Mouse (Mus musculus): ENCODE measurements at regions not wholly inside any gene's neighbourhood (a gene's known extent, or its start where the extent isn't known, plus 50 kb on each side); places are given as distances from the start of the nearest gene placed in this dataset.
"Not testable (repeated sequence)": the region's sequence is repeated elsewhere in the genome, so short reads cannot be mapped to it uniquely, and the experiment has no call there.

GRCm38 (mm10) chr9:82484341-82484740, 345.0 kb upstream of the Irak1bp1 start:
- DNase-seq (ENCODE audit: low read depth), result no peak

DNA sequence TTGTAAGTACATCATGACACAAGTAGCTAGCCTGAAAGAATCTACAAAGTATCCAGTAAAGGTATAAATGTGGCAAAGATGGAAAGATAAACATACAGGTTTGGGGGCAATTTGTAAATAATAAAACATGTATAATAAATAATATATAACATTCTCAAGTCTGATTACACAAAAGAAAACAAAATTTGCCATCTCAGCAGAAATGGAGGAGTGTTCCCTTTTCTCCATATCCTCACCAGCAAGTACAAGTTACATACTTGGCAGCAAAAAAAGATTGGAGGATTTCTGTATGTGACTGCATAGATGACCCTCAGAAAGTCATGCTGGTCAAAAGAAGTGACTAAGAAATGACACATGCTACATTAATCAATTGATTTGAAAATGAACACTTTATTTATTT, 335.9 kb upstream of the Irak1bp1 start:
- DNase-seq (ENCODE audit: low read depth), result no peak

- DNase-seq (ENCODE audit: low read depth), result no peak
These were observed 319.3 kb upstream of the Irak1bp1 start for GRCm38 (mm10) chr9:82510014-82510413.

GRCm38 (mm10) chr9:82518993-82519392, 310.3 kb upstream of the Irak1bp1 start:
- DNase-seq (ENCODE audit: low read depth), result no peak

GRCm38 (mm10) chr9:82527867-82528385, 301.4 kb upstream of the Irak1bp1 start:
- DNase-seq (ENCODE audit: low read depth), result no peak

DNA sequence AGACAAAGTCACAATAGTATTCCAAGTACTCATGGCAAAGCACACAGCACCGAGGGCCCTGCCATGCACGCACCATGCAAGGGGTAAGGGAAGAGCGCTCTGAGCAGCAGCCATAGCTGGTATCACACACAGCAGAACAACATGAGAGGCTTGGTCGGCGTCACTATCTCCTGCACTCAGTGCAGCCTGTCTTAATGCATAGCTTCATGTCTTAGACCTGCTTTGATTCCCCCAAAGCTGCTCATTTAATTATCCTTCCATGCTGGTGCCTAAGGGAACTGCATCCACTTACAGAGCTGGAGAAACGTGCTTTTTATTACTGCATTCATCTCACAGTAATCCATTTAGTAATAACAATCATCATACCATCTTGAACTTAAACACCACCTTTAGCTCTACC, 276.6 kb upstream of the Irak1bp1 start:
- no peak for DNase-seq (ENCODE audit: low read depth)

DNA sequence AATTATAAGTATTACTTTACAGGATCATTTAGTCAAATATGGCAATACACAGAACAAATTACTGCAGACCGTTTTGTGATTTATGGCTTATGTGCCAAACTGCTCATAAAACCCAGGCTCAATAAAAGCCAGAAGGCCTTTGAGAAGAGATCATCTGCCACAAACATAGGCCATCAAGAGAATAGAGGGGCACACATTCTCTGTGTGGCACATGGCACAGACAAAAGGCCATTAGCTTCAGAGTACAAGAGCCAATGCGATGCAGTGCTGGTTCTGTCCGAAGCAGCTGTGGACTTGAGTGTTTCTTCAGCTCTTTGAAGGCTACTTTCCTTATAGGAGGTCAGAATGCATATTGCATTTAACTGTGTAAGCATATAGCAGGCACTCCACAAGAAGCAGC, 276.1 kb upstream of the Irak1bp1 start:
- DNase-seq (ENCODE audit: low read depth), result no peak

DNA sequence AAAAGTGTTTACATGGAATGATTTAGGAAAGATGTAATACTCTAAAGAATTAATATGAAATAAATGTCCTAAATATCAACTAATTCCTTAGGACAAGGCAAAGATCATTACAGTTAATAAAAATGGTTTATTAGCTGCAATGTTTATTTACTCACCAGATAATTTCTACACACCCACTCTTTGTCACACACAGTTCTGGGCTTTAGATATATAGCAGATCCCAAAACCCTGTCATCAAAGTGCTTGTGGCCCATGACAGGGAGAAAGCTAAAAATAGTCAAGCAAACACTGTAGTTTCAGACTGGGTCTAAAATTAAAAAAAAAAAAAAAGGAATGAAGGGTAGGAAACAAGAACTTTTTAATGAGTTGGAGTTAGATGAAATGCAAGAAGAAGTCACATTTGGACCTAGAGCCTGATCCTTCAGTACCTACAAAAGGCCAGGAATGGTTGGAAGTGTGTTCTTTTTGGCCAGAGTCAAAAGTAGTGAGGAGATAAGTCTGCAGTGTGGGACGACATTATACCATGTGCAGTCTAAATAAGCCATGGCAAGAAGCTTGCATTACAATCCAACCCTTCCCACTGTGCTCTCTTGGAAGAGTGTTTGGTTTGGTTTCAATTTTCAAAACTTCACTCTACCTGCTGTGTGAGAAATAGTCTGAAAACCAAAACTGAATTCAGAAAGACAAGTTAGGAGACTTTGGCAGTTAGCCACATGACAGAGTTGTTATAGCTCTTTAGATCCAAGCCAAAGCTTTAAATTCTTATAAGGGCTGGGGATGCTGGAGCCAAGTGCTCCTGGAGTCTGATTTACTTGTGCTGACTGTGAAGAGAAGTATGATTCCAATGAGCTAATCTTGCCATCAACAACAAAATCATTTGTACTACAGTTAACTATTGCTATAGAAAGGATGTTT, 266.5 kb upstream of the Irak1bp1 start:
- no peak for DNase-seq (ENCODE audit: low read depth)

GRCm38 (mm10) chr9:82581373-82582018, 247.8 kb upstream of the Irak1bp1 start:
- DNase-seq (ENCODE audit: low read depth), result no peak

DNA sequence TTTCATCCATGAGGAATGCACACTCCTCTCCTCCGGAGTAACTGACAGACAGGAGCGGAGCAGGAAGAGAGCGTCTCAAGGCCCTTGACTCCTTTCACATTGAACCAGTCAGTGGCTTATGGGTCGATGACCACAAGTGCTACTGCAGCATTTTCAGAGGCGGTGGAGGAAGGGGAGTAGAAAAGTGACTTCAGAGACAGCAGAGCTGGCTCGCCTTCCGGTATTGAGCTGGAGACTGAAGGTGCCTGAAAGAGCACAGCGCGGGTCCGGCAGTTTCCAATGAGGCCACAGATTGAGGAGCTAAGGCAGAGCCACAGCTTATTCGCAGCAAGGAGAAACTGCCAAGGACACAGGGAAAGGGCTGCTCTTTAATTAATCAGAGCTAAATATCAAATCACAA, 220.2 kb upstream of the Irak1bp1 start:
- no peak for DNase-seq (ENCODE audit: low read depth)

DNA sequence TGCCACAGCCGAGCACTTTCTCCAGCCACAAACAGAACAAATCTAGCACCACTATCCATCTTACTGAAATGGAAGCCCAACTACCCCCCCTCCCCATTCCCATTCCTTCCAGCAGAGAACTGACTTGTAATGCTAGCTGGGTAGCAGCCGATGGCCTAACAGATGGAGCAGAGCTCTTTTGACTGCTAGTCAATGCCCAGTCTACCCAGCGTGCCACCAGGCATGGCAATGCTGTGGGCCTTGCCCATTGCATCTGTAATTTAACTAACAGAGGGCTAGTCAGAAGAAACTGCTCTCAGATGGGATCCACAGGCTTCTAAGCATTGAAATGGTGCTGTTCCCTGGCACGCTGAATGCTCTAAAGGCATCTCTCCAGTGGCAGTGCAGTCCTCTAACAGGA, 219.4 kb upstream of the Irak1bp1 start:
- no peak for DNase-seq (ENCODE audit: low read depth)

GRCm38 (mm10) chr9:82612526-82612925, 216.8 kb upstream of the Irak1bp1 start:
- no peak for DNase-seq (ENCODE audit: low read depth)

DNA sequence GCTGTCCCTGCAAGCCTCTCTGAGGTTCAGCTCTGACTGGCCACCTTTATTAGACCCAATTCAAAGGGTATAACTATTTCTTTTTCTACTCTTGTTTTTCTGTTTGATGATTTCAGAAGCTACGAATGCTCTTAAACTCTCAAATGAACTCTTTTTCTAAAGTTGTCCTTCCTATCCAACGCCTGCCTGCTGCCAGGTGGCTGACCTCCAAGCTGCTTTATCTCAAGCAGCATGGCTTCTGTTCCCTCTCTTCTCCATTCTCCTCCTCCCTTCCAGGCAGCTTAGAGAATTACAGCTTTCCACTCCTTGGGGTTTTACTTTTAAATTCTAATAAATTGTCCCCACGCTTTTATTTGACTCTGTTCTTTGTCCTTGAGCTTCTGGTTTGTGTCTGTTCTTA, 196.9 kb upstream of the Irak1bp1 start:
- no peak for DNase-seq (ENCODE audit: low read depth)

DNA sequence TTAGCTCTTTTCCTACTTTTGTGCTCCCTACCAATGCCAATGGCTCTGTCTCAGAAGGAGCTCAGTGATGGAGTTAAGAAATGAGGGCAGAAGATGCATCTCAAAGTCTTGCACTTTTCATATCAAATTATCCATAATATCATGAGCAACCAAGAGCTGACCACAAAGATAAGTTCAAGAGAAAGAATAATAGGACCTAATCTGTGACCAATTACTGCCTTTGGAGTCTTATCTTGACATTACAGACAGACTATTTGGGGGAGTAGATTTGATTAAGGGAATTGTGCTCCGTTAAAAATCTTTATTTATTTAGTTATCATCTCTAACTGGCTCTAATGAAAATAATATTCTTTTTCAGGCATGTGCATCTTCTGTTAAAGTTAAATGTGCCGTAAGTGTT, 189.1 kb upstream of the Irak1bp1 start:
- DNase-seq (ENCODE audit: low read depth), result no peak

DNA sequence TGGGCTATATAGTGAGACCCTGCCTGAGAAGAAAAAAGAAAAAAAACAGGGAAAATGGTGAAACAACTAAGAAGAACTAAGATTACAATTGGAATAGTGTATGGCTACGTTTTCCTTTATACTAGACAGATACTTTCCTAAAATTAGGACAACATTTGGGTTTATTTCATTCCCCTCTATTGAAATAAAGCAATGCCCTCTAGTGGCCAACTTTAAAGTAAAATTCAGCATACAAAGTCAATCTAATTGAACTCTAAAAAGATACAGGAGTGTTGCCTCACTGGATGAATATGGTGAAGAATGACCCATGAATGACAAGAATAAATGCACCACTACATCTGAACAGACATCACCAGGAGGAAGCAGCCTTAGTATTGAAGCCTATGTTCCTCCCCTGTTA, 185.4 kb upstream of the Irak1bp1 start:
- peak; percentile 1 for DNase-seq (ENCODE audit: low read depth)

- DNase-seq (ENCODE audit: low read depth), result not testable (repeated sequence)
These were observed 173.8 kb upstream of the Irak1bp1 start for GRCm38 (mm10) chr9:82655511-82655910.

DNA sequence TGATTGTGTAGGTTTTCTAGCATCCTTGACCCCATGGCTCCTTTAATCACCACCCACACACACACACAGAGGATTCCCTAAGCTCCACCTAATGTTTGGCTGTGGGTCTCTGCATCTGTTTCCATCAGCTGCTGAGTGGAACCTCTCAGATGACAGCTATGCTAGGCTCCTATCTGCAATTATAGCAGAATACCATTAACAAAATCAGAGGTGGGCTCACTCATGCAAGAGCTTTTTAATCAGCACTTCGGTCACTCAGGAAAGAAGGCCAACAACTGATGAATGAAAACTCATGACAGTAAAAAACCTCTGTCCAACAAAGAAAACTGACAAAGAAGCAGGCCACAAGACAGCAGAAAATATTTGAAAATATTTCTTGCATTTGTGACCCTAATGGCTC, 147.1 kb upstream of the Irak1bp1 start:
- DNase-seq (ENCODE audit: low read depth), result no peak

DNA sequence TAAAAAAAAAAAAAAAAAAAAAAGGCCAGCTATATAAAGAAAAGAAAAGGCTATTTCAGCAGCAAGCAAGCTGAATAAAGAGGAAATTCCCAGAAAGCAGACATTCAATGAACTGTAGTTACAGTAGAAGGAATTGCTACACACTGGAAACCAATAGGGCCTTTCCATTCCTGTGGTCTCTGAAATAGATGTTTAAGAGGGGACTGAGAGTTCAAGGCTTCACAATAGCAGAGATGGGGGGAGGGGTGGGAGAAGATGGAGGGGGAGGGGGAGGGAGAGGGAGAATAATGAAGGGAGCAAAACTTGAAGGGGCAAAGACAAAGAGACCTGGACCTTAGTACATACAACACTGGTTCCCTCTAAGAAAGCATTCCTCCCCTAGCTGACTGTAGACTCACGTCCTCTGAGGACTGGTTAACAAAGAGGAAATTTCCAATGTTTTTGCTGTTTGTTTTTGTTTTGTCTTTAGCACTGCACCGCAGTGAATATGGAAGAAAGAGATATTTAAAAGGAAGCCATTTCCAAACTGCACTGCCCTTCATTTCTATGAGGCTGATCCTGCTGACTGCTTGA, 119.8 kb upstream of the Irak1bp1 start:
- DNase-seq (ENCODE audit: low read depth), result no peak

- DNase-seq (ENCODE audit: low read depth), result no peak
These were observed 119.2 kb upstream of the Irak1bp1 start for GRCm38 (mm10) chr9:82709991-82710593.

DNA sequence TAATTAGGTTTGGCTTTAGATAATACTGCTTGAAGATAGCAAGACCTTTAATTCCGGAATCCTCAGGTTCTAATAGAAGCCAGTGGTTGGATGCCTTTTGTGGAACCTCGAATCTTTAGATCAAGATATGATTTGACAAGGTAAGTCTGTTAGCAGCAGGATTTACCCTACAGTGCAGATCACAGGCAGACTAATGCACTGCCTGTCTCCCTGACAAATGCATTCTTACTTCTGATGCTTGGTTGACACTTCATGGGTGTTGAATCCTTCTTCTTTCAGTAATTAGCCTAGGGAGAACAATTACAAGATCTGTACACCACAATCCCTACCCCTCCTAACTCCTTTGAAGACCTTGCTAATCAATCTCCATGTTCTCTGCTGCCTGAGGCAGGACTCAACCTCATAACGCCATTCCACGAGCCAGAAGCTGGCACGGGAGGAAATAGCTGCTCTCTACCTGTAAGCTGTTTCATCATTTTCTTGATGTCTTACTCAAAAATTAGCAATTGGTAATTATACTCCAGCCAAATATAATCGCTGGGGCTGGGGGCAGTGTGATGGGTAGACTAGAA, 118.3 kb upstream of the Irak1bp1 start:
- no peak for DNase-seq (ENCODE audit: low read depth)

- DNase-seq (ENCODE audit: low read depth), result no peak
These were observed 116.3 kb upstream of the Irak1bp1 start for GRCm38 (mm10) chr9:82712769-82713733.
